Mouse (Mus musculus): ENCODE measurements around the gene Aoc1. TPM values are rescaled to one million over a fixed set of nuclear protein-coding genes. Genes with fewer than 3 reads are reported as not detected.

Gene Aoc1
- polyA plus RNA-seq, 1 experiment: not detected

DNA sequence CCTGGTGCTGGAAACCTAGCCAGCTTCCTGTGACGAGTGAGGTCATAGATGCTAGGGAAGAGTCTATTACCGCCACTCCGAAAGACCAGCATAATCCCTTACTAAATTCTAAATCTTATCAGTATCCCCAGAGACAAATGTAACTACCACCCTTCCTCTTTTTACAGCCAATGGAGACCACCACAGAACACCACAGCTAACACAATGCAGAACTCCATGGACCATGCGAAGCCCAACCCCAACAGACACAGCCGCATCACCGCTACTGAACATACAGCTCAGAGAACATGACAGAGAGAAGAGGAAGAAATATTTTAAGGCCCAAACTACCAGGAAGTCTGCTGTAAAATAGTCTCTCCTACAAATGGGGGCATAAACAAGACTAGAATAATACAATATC lies 78.9 kb downstream of the Aoc1 start:
- TF ChIP-seq FLI1 (IDR thresholded peaks at IDR 0.05; ENCODE audit: low read length) (no peak), GATA1 (IDR thresholded peaks at IDR 0.05; ENCODE audit: borderline replicate concordance, low read length) (no peak)
- Histone ChIP-seq H3K36me3 (replicated peaks; ENCODE audit: low read length) (no peaks in the 10 kb centered on the region), H3K9me3 (peaks cover 3% of the 10 kb centered on the region; the same call in 1 of the 2 replicates), H3K4me3 (replicated peaks) (no peak overlapping the region), H3K27me3 (replicated peaks) (peaks cover 14% of the 10 kb centered on the region), H3K4me1 (no peaks in the 10 kb centered on the region)

GRCm38 (mm10) chr6:48953220-48953619 lies 80.5 kb downstream of the Aoc1 start:
- TF ChIP-seq FLI1 (IDR thresholded peaks at IDR 0.05; ENCODE audit: low read length) (no peak), GATA1 (IDR thresholded peaks at IDR 0.05; ENCODE audit: borderline replicate concordance, low read length) (no peak)
- Histone ChIP-seq H3K27me3 (replicated peaks) (peaks cover 18% of the 10 kb centered on the region), H3K9me3 (no peaks in the 10 kb centered on the region), H3K36me3 (replicated peaks; ENCODE audit: low read length) (no peaks in the 10 kb centered on the region), H3K4me1 (no peaks in the 10 kb centered on the region), H3K4me3 (replicated peaks) (no peak overlapping the region)

DNA sequence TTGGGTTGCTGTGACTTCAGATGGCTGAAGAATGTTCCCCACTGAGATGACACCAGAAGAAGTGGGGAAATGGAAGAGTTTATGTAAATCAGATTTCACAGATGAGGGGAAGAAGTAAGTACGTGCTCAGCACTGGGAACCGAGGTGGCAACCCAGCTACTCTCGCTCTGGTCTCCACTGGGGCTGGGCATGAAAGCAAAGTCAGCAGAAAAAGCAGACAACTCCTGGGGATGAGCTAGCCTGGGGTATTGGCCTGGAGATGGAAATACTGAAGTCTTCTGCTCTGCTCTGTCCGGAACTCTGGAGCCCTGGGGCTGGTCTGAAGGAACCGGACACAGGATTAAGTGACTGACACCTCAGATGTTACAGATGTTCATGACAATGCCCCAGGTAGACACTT lies 81.5 kb downstream of the Aoc1 start:
- Histone ChIP-seq H3K27me3 (replicated peaks) (peaks cover 18% of the 10 kb centered on the region), H3K4me1 (no peaks in the 10 kb centered on the region), H3K9me3 (no peaks in the 10 kb centered on the region), H3K4me3 (replicated peaks) (no peak overlapping the region), H3K36me3 (replicated peaks; ENCODE audit: low read length) (no peaks in the 10 kb centered on the region)
- TF ChIP-seq GATA1 (IDR thresholded peaks at IDR 0.05; ENCODE audit: borderline replicate concordance, low read length) (no peak), FLI1 (IDR thresholded peaks at IDR 0.05; ENCODE audit: low read length) (no peak)

DNA sequence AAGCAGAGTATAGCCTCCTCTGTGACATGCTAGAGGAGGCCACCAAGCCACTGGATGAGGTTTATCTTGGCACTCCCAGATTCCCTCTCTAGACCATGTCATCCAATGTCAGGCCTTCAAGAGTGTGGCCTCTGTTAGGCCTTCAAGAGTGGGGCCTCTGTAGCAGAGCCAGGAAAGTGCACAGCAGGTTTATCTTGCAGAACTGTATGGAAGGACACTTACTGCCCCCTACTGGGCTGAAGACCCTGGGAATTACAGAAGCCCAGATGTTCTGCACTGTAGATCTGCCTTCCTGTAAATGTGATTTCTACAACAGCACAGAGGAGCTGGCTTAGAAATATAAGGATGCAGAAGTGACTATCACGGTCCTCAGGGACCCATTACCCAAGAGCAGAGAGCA lies 82.2 kb downstream of the Aoc1 start:
- TF ChIP-seq FLI1 (IDR thresholded peaks at IDR 0.05; ENCODE audit: low read length) (no peak), GATA1 (IDR thresholded peaks at IDR 0.05; ENCODE audit: borderline replicate concordance, low read length) (no peak)

GRCm38 (mm10) chr6:48956785-48957184 lies 84.1 kb downstream of the Aoc1 start:
- Histone ChIP-seq H3K4me3 (replicated peaks) (no peak overlapping the region), H3K4me1 (no peaks in the 10 kb centered on the region), H3K9me3 (no peaks in the 10 kb centered on the region), H3K36me3 (replicated peaks; ENCODE audit: low read length) (no peaks in the 10 kb centered on the region), H3K27me3 (replicated peaks) (peaks cover 21% of the 10 kb centered on the region)
- no peak for TF ChIP-seq FLI1 (IDR thresholded peaks at IDR 0.05; ENCODE audit: low read length)
- no peak for TF ChIP-seq GATA1 (IDR thresholded peaks at IDR 0.05; ENCODE audit: borderline replicate concordance, low read length)

More for the DNA sequence above, 82.2 kb downstream of the Aoc1 start:
- no peaks in the 10 kb centered on the region for H3K4me1 ChIP-seq
- H3K9me3 ChIP-seq: no peaks in the 10 kb centered on the region
- H3K27me3 ChIP-seq (replicated peaks): peaks cover 18% of the 10 kb centered on the region
- H3K4me3 ChIP-seq (replicated peaks): no peak overlapping the region
- H3K36me3 ChIP-seq (replicated peaks; ENCODE audit: low read length): no peaks in the 10 kb centered on the region

- TF ChIP-seq GATA1 (IDR thresholded peaks at IDR 0.05; ENCODE audit: borderline replicate concordance, low read length): no peak
- no peak for TF ChIP-seq FLI1 (IDR thresholded peaks at IDR 0.05; ENCODE audit: low read length)
- H3K4me1 ChIP-seq: no peaks in the 10 kb centered on the region
- H3K9me3 ChIP-seq: no peaks in the 10 kb centered on the region
- no peak overlapping the region for H3K4me3 ChIP-seq (replicated peaks)
- no peaks in the 10 kb centered on the region for H3K36me3 ChIP-seq (replicated peaks; ENCODE audit: low read length)
- H3K27me3 ChIP-seq (replicated peaks): peaks cover 19% of the 10 kb centered on the region
Observed at GRCm38 (mm10) chr6:48958053-48958452, 85.4 kb downstream of the Aoc1 start.

Other genes with a start within 250 kb of the Aoc1 start
- 2.0 and 7.4 TPM in 2 replicates for gene AI854703, start 246.1 kb upstream of the Aoc1 start, polyA plus RNA-seq (2012; ENCODE audit: insufficient read depth, low replicate concordance)
- 0.31 TPM in 1 of 2 replicates, not detected in the other for gene Gimap8, start 225.7 kb upstream of the Aoc1 start, polyA plus RNA-seq (2012; ENCODE audit: insufficient read depth, low replicate concordance)
- gene Gimap9, start 196.8 kb upstream of the Aoc1 start, polyA plus RNA-seq (2012; ENCODE audit: insufficient read depth, low replicate concordance): 2.5 TPM in 1 of 2 replicates, not detected in the other
- 0.32 TPM in 1 of 2 replicates, not detected in the other for gene Gimap4, start 188.3 kb upstream of the Aoc1 start, polyA plus RNA-seq (2012; ENCODE audit: insufficient read depth, low replicate concordance)
- gene Gimap6, start 164.7 kb upstream of the Aoc1 start, polyA plus RNA-seq (2012; ENCODE audit: insufficient read depth, low replicate concordance): 1.2 and 5.9 TPM in 2 replicates
- gene Gm28053, start 154.3 kb upstream of the Aoc1 start, polyA plus RNA-seq (2012; ENCODE audit: insufficient read depth, low replicate concordance): not detected in 2 replicates
- gene Gimap7, start 154.3 kb upstream of the Aoc1 start, polyA plus RNA-seq (2012; ENCODE audit: insufficient read depth, low replicate concordance): not detected in 2 replicates
- gene Gimap1, start 133.8 kb upstream of the Aoc1 start, polyA plus RNA-seq (2012; ENCODE audit: insufficient read depth, low replicate concordance): 18.4 and 38.1 TPM in 2 replicates
- 12.5 and 21.4 TPM in 2 replicates for gene Gimap5, start 126.7 kb upstream of the Aoc1 start, polyA plus RNA-seq (2012; ENCODE audit: insufficient read depth, low replicate concordance)
- 2.3 TPM in 1 of 2 replicates, not detected in the other for gene Gimap3, start 102.0 kb upstream of the Aoc1 start, polyA plus RNA-seq (2012; ENCODE audit: insufficient read depth, low replicate concordance)
- 9.7 and 62.7 TPM in 2 replicates for gene Tmem176a, start 32.0 kb upstream of the Aoc1 start, polyA plus RNA-seq (2012; ENCODE audit: insufficient read depth, low replicate concordance)
- 10.4 and 36.3 TPM in 2 replicates for gene Tmem176b, start 31.4 kb upstream of the Aoc1 start, polyA plus RNA-seq (2012; ENCODE audit: insufficient read depth, low replicate concordance)
- gene 1600015I10Rik, start 57.0 kb downstream of the Aoc1 start, polyA plus RNA-seq (2012; ENCODE audit: insufficient read depth, low replicate concordance): not detected in 2 replicates
- gene Doxl2, start 102.1 kb downstream of the Aoc1 start, polyA plus RNA-seq (2012; ENCODE audit: insufficient read depth, low replicate concordance): not detected in 2 replicates
- not detected in 2 replicates for gene Svs1, start 114.0 kb downstream of the Aoc1 start, polyA plus RNA-seq (2012; ENCODE audit: insufficient read depth, low replicate concordance)
- 45.1 and 495 TPM in 2 replicates for gene Gpnmb, start 163.7 kb downstream of the Aoc1 start, polyA plus RNA-seq (2012; ENCODE audit: insufficient read depth, low replicate concordance)
- gene Malsu1, start 200.9 kb downstream of the Aoc1 start, polyA plus RNA-seq (2012; ENCODE audit: insufficient read depth, low replicate concordance): 42.4 and 187 TPM in 2 replicates

Data from megakaryocyte, embryonic 14.5 days (primary cell).